In genomic region chr5:146920314-146921161, GRCm38 (mm10) we compare ENCODE assay signal across 11 mouse cellular contexts. TPM values are rescaled to one million over a fixed set of nuclear protein-coding genes. Genes with fewer than 3 reads are reported as not detected.
A peak's percentile ranks its signal among the peaks of the same experiment; 100 is the strongest.
DNase-seq lines count a peak whose midpoint lies in the region; ATAC-seq and TF ChIP-seq lines count a peak whose summit lies in the region.
"Had no signal": no experiment of that assay in that cellular context is flagged by ENCODE, and none has a peak within 500 bp of the region (broad histone marks: within the 10 kb centered on the region; RNA-seq: fewer than 3 reads in every experiment).

No protein-coding gene starts in this region.

- peak overlapping the region; percentile 53 for H3K4me2 ChIP-seq in kidney, postnatal 0 days (ENCODE audit: low read length)
- H3K4me2 ChIP-seq in forebrain, embryonic 11.5 days (ENCODE audit: low read depth, low read length, severe bottlenecking) = peak overlapping the region; percentile 45; the same call in 1 of the 2 replicates
- peak overlapping the region; percentile 65 for H3K4me2 ChIP-seq in limb, embryonic 13.5 days (replicated peaks)
- peak overlapping the region; percentile 52 for H3K4me2 ChIP-seq in neural tube, embryonic 14.5 days (ENCODE audit: low read depth, low read length)

- intact Hi-C loops in left cerebral cortex, postnatal 4 days (cut with DNase I) = no loop called here

- no peaks in the 10 kb centered on the region for H3K36me3 ChIP-seq in kidney, postnatal 0 days (ENCODE audit: insufficient read depth, low read length)
- no peaks in the 10 kb centered on the region for H3K36me3 ChIP-seq in forebrain, embryonic 11.5 days (ENCODE audit: control insufficient read depth, insufficient read depth, low read length)
- H3K36me3 ChIP-seq in limb, embryonic 13.5 days = no peaks in the 10 kb centered on the region
- H3K36me3 ChIP-seq in neural tube, embryonic 14.5 days (ENCODE audit: control insufficient read depth, insufficient read depth, low read length) = no peaks in the 10 kb centered on the region

- 3% methylated on average over 23 of the region's 27 CpGs for WGBS in kidney, postnatal 0 days
- WGBS in forebrain, embryonic 11.5 days = 7% methylated on average over 26 of the region's 27 CpGs
- 2% methylated on average over 26 of the region's 27 CpGs for WGBS in limb, embryonic 13.5 days
- 2% methylated on average over 26 of the region's 27 CpGs for WGBS in neural tube, embryonic 14.5 days

- no peaks in the 10 kb centered on the region for H3K27me3 ChIP-seq in kidney, postnatal 0 days (ENCODE audit: insufficient read depth, low read length)
- H3K27me3 ChIP-seq in forebrain, embryonic 11.5 days (ENCODE audit: control insufficient read depth, insufficient read depth, low read length) = no peaks in the 10 kb centered on the region
- 0 out of 2 replicates have a peak, but pooled peaks cover 3% of the 10 kb centered on the region for H3K27me3 ChIP-seq in limb, embryonic 13.5 days
- no peaks in the 10 kb centered on the region for H3K27me3 ChIP-seq in neural tube, embryonic 14.5 days (ENCODE audit: control insufficient read depth, insufficient read depth, low read length)

- no peak; the same call in 1 of the 2 replicates for ATAC-seq in kidney, postnatal 0 days (replicated peaks; ENCODE audit: low FRiP score, low read depth)
- peak; percentile 56; the same call in 1 of the 2 replicates for ATAC-seq in forebrain, embryonic 11.5 days (replicated peaks; ENCODE audit: low FRiP score)
- ATAC-seq in limb, embryonic 13.5 days (ENCODE audit: low FRiP score, low read depth) = peak; percentile 65
- ATAC-seq in neural tube, embryonic 14.5 days (ENCODE audit: low read depth) = peak; percentile 71
- ATAC-seq: inflammation-experienced regulatory T-cells, adult 6 months had no signal

- TF ChIP-seq CTCF in kidney, postnatal 0 days (IDR thresholded peaks at IDR 0.05; ENCODE audit: low read depth) = no peak

- H3K4me1 ChIP-seq in kidney, postnatal 0 days (replicated peaks; ENCODE audit: insufficient read depth, low read length) = peaks cover 7% of the 10 kb centered on the region; the same call in 1 of the 2 replicates
- 0 out of 2 replicates have a peak, but pooled peaks cover 2% of the 10 kb centered on the region for H3K4me1 ChIP-seq in forebrain, embryonic 11.5 days (replicated peaks; ENCODE audit: control insufficient read depth, insufficient read depth, low read length)
- H3K4me1 ChIP-seq in limb, embryonic 13.5 days = peaks cover 19% of the 10 kb centered on the region
- peaks cover 6% of the 10 kb centered on the region; the same call in 1 of the 2 replicates for H3K4me1 ChIP-seq in neural tube, embryonic 14.5 days (ENCODE audit: control insufficient read depth, insufficient read depth, low read length)

- peak overlapping the region; percentile 42; the same call in 1 of the 2 replicates for H3K9ac ChIP-seq in kidney, postnatal 0 days (ENCODE audit: low read depth, low read length)
- H3K9ac ChIP-seq in forebrain, embryonic 11.5 days (ENCODE audit: low read length) = peak overlapping the region; percentile 7
- peak overlapping the region; percentile 43 for H3K9ac ChIP-seq in limb, embryonic 13.5 days
- peak overlapping the region; percentile 37; the same call in 1 of the 2 replicates for H3K9ac ChIP-seq in neural tube, embryonic 14.5 days (replicated peaks; ENCODE audit: low read depth, low read length)

- no peak for DNase-seq in kidney, postnatal 0 days (ENCODE audit: low spot score)
- DNase-seq in kidney, adult 9 months = no peak
- DNase-seq in forebrain, embryonic 11.5 days (ENCODE audit: low spot score) = no peak
- DNase-seq in left cerebral cortex, postnatal 4 days = no peak
- no peak for DNase-seq in urinary bladder, postnatal 14 days (ENCODE audit: low spot score)
- DNase-seq in lung, postnatal 4 days = no peak
- DNase-seq: cerebellum, postnatal 14 days had no signal

- no peak overlapping the region for H3K27ac ChIP-seq in kidney, postnatal 0 days
- H3K27ac ChIP-seq in forebrain, embryonic 11.5 days (ENCODE audit: low read depth, low read length) = no peak overlapping the region
- H3K27ac ChIP-seq in limb, embryonic 13.5 days = no peak overlapping the region
- H3K27ac ChIP-seq in neural tube, embryonic 14.5 days (ENCODE audit: low read depth, low read length) = no peak overlapping the region

- no peaks in the 10 kb centered on the region for H3K9me3 ChIP-seq in kidney, postnatal 0 days (replicated peaks; ENCODE audit: low read length)
- no peaks in the 10 kb centered on the region; the same call in 1 of the 2 replicates for H3K9me3 ChIP-seq in forebrain, embryonic 11.5 days (ENCODE audit: control insufficient read depth, low read length)
- H3K9me3 ChIP-seq in limb, embryonic 13.5 days = no peaks in the 10 kb centered on the region
- no peaks in the 10 kb centered on the region for H3K9me3 ChIP-seq in neural tube, embryonic 14.5 days (ENCODE audit: control insufficient read depth, low read length)

- H3K4me3 ChIP-seq in kidney, postnatal 0 days (replicated peaks; ENCODE audit: low read depth, low read length) = 0 out of 2 replicates have a peak overlapping the region, but pooled peaks have one; percentile 9
- H3K4me3 ChIP-seq in forebrain, embryonic 11.5 days (ENCODE audit: low read depth, low read length) = peak overlapping the region; percentile 15
- peak overlapping the region; percentile 34 for H3K4me3 ChIP-seq in limb, embryonic 13.5 days
- H3K4me3 ChIP-seq in neural tube, embryonic 14.5 days (ENCODE audit: low read depth, low read length) = peak overlapping the region; percentile 1
- H3K4me3 ChIP-seq: megakaryocyte, embryonic 14.5 days had no signal

RNA-seq across cellular contexts. Expression of gene Gtf3a, which starts 27.9 kb away (rescaled TPM):
- 112 TPM in 2 replicates for polyA plus RNA-seq in kidney, postnatal 0 days (2015; fragmentation: Nextera tagmentation; extraction: Ambion mirVana)
- polyA plus RNA-seq in forebrain, embryonic 11.5 days (2014; fragmentation: Nextera tagmentation; extraction: Ambion mirVana) = 117 and 125 TPM in 2 replicates
- polyA plus RNA-seq in limb, embryonic 13.5 days (2015; fragmentation: Nextera tagmentation; extraction: Ambion mirVana) = 105 and 111 TPM in 2 replicates
- 104 and 105 TPM in 2 replicates for polyA plus RNA-seq in neural tube, embryonic 14.5 days (2014; fragmentation: Nextera tagmentation; extraction: Ambion mirVana)
- total RNA-seq in left cerebral cortex, postnatal 4 days (2021) = 10 to 100 TPM; 43.5 to 49.4 TPM

RNA-seq across cellular contexts. Expression of gene Mtif3, which starts 43.1 kb away (rescaled TPM):
- polyA plus RNA-seq in kidney, postnatal 0 days (2015; fragmentation: Nextera tagmentation; extraction: Ambion mirVana) = 30.6 and 32.3 TPM in 2 replicates
- polyA plus RNA-seq in forebrain, embryonic 11.5 days (2014; fragmentation: Nextera tagmentation; extraction: Ambion mirVana) = 21.6 and 25.0 TPM in 2 replicates
- 27.3 and 27.4 TPM in 2 replicates for polyA plus RNA-seq in limb, embryonic 13.5 days (2015; fragmentation: Nextera tagmentation; extraction: Ambion mirVana)
- polyA plus RNA-seq in neural tube, embryonic 14.5 days (2014; fragmentation: Nextera tagmentation; extraction: Ambion mirVana) = 25.2 and 34.7 TPM in 2 replicates
- total RNA-seq in left cerebral cortex, postnatal 4 days (2021) = 10 to 100 TPM; 16.0 to 16.6 TPM
